13 mouse cellular contexts compared by ENCODE assay signal in genomic region chr10:94432933-94433332, GRCm38 (mm10).
DNase-seq lines count a peak whose midpoint lies in the region; ATAC-seq lines count a peak whose summit lies in the region.
"Had no signal": no experiment of that assay in that cellular context is flagged by ENCODE, and none has a peak within 500 bp of the region (broad histone marks: within the 10 kb centered on the region; RNA-seq: fewer than 3 reads in every experiment).

No protein-coding gene starts in this region.

- H3K4me3 ChIP-seq in megakaryocyte, embryonic 14.5 days (replicated peaks) = peak overlapping the region; percentile 38
- H3K4me3 ChIP-seq: limb, embryonic 10.5 days; liver, embryonic 13.5 days had no signal

- no peak for ATAC-seq in megakaryocyte, adult 5-6 weeks (ENCODE audit: poor library complexity, severe bottlenecking)

- peaks cover 13% of the 10 kb centered on the region for H3K9me3 ChIP-seq in megakaryocyte, embryonic 14.5 days
- H3K9me3 ChIP-seq: limb, embryonic 10.5 days; liver, embryonic 13.5 days had no signal

- H3K4me1 ChIP-seq in megakaryocyte, embryonic 14.5 days = no peaks in the 10 kb centered on the region
- H3K4me1 ChIP-seq: limb, embryonic 10.5 days; liver, embryonic 13.5 days had no signal

- peak; percentile 34 for DNase-seq in gastrocnemius, adult 18-20 months (ENCODE audit: low spot score)
- no peak for DNase-seq in gastrocnemius, postnatal 4 days (ENCODE audit: low spot score in 2 of 2)
- DNase-seq in kidney, postnatal 25 days = peak; percentile 42 to 71
- DNase-seq in skeletal muscle tissue, adult 2 months (ENCODE audit: low read depth, low spot score) = peak; percentile 36
- DNase-seq in B cell, adult 2 months = no peak
- no peak for DNase-seq in thymus, postnatal 4 days
- DNase-seq: cerebellum, adult 2 months; layer of hippocampus, postnatal 36 days; liver, embryonic 13.5 days; right cerebral cortex, adult 18-20 months had no signal

- peaks cover 3% of the 10 kb centered on the region for H3K27me3 ChIP-seq in megakaryocyte, embryonic 14.5 days (replicated peaks)
- H3K27me3 ChIP-seq: liver, embryonic 13.5 days had no signal

- no peaks in the 10 kb centered on the region for H3K36me3 ChIP-seq in megakaryocyte, embryonic 14.5 days (replicated peaks; ENCODE audit: low read length)
- H3K36me3 ChIP-seq: limb, embryonic 10.5 days; liver, embryonic 13.5 days had no signal

Comparison
In these comparisons a context has a peak if more than half of its experiments do, and no peak if none do; other contexts are left out.
1. DNase-seq: peak in gastrocnemius, adult 18-20 months (single experiment), kidney, postnatal 25 days (2 of 2) and skeletal muscle tissue, adult 2 months (single experiment); none in gastrocnemius, postnatal 4 days (0 of 2), B cell, adult 2 months (0 of 2) and thymus, postnatal 4 days (single experiment).